Mouse (Mus musculus): ENCODE data around the gene Olfr642. TPM values are rescaled to one million over a fixed set of nuclear protein-coding genes. Genes with fewer than 3 reads are reported as not detected.

The Olfr642 gene
- 0.17 TPM in 1 of 2 replicates, not detected in the other for polyA plus RNA-seq (2012; ENCODE audit: insufficient read depth, insufficient read length, missing spikeins)

DNA sequence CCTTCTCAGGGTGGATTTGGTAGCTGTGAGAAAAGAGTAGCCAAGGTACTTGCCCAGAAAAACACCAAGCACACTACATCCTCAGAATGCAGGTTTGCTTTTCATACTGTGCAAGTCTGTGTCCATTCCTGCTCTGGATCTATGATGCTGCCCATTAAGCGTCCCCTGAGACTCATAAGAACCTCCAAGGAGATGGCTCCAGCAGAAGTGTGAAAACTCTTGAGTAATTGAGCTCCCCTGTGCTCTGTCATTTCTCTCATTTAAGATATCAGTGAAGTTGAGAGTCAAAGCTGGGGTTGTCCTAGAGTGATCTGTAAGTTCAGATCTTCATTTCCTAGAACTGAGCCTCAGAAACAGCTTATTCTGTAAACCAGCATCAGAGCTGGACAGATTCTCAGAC, at the start of gene Olfr642:
Gene Olfr642 (minus strand): TSS at position 101 of the 400 bp plus-strand sequence.
- TF ChIP-seq POLR2A (IDR thresholded peaks at IDR 0.05; ENCODE audit: borderline replicate concordance, low read depth, low read length) (no peak), CTCF (IDR thresholded peaks at IDR 0.05; ENCODE audit: low read depth, low read length) (no peak)
- no peak within 1 kb of the TSS for H3K27ac ChIP-seq (ENCODE audit: insufficient read depth, low read depth, low read length)
- no peak within 1 kb of the TSS for H3K4me3 ChIP-seq (ENCODE audit: insufficient read depth, low read length)
- no peaks in the 10 kb centered on the region for H3K4me1 ChIP-seq (ENCODE audit: control insufficient read depth, insufficient read depth, low read length)

DNA sequence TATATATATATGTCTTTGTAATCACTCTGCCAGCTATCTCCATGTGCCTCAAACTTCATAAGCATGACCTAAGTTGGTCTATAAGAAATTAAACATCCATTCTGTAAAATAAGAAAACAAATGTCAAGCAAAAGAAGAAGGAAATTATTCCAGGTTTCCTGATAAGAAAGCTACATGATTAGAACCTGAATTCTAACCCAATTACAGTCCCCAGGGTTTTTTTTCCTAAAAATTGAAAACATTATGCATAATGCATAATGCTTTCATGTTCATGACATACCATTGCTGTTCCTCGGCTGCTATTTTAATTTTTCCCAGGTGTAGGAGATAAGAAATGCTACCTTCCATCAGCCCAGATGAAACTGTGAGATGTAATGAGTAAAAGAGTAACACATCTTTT, 32.9 kb upstream of the Olfr642 start, which contains the start of gene Olfr645:
Gene Olfr645 (minus strand): TSS at position 101 of the 400 bp plus-strand sequence.
- no peak for TF ChIP-seq CTCF (IDR thresholded peaks at IDR 0.05; ENCODE audit: low read depth, low read length)
- no peak for TF ChIP-seq POLR2A (IDR thresholded peaks at IDR 0.05; ENCODE audit: borderline replicate concordance, low read depth, low read length)
- Histone ChIP-seq H3K4me3 (ENCODE audit: insufficient read depth, low read length) (no peak within 1 kb of the TSS), H3K27ac (ENCODE audit: insufficient read depth, low read depth, low read length) (no peak within 1 kb of the TSS), H3K4me1 (ENCODE audit: control insufficient read depth, insufficient read depth, low read length) (no peaks in the 10 kb centered on the region)

DNA sequence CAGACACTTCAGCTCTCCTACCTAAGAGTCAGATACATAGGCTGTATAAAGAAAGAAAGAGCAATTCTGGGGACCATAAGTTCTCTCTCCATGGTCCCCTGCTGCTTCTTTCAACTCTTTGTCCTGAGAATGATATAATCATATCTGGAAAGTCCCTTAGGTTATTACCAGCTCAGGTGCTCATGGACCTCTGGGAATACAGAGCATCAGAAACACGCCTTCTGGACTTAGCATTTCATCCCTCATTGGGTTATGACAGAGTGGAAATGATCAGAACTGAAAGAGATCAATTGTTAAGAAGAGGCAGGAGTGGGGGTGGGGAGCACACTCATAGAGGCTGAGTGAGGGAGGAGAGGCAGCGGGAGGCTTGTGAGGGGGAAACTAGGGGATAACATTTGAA, 19.3 kb upstream of the Olfr642 start, which contains the start of gene Olfr644:
Gene Olfr644 (minus strand): TSS at position 101 of the 400 bp plus-strand sequence.
- TF ChIP-seq CTCF (IDR thresholded peaks at IDR 0.05; ENCODE audit: low read depth, low read length): no peak
- TF ChIP-seq POLR2A (IDR thresholded peaks at IDR 0.05; ENCODE audit: borderline replicate concordance, low read depth, low read length): no peak
- no peaks in the 10 kb centered on the region for H3K4me1 ChIP-seq (ENCODE audit: control insufficient read depth, insufficient read depth, low read length)
- H3K27ac ChIP-seq (ENCODE audit: insufficient read depth, low read depth, low read length): no peak within 1 kb of the TSS
- no peak within 1 kb of the TSS for H3K4me3 ChIP-seq (ENCODE audit: insufficient read depth, low read length)

DNA sequence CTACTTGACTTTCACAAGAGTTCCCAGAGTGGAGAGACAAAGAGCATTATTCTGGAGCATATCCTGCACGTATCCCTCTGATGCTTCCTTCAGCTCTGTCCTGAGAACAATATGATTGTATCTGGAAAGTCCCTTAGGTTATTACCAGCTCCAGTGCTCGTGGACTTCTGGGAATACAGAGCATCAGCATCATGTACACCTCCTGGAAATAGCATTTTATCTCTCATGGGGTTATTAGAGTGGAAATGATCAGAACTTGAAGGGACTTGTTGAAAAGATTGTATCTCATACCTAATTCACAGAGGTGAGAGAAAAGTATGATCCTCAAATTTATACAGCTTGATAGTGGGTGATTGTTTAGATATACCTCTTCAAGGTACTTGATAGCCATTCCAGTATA, 8.9 kb upstream of the Olfr642 start, which contains the start of gene 4930516K23Rik:
Gene 4930516K23Rik (minus strand): TSS at position 101 of the 400 bp plus-strand sequence.
- no peaks in the 10 kb centered on the region for H3K4me1 ChIP-seq (ENCODE audit: control insufficient read depth, insufficient read depth, low read length)
- H3K27ac ChIP-seq (ENCODE audit: insufficient read depth, low read depth, low read length): no peak within 1 kb of the TSS
- TF ChIP-seq POLR2A (IDR thresholded peaks at IDR 0.05; ENCODE audit: borderline replicate concordance, low read depth, low read length) (no peak), CTCF (IDR thresholded peaks at IDR 0.05; ENCODE audit: low read depth, low read length) (no peak)
- H3K4me3 ChIP-seq (ENCODE audit: insufficient read depth, low read length): no peak within 1 kb of the TSS

DNA sequence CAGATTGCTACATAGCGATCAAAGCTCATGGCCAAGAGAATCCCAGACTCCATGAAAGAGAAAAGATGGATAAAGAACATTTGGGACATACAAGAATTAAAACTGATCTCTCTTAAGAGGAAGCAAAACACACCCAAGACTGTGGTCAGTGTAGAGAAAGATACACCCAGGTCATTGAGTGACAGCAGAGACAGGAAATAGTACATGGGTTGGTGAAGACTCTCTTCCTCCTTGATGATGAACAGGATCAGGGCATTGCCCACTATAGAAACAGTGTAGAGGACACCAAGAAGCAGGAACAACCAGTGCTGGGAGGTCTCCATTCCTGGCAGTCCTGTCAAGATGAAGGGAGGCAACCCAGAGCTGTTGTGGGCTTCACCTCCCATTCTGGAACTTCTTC, 6.7 kb upstream of the Olfr642 start:
- no peak overlapping the region for H3K27ac ChIP-seq (ENCODE audit: insufficient read depth, low read depth, low read length)
- no peak for TF ChIP-seq CTCF (IDR thresholded peaks at IDR 0.05; ENCODE audit: low read depth, low read length)
- TF ChIP-seq POLR2A (IDR thresholded peaks at IDR 0.05; ENCODE audit: borderline replicate concordance, low read depth, low read length): no peak
- no peaks in the 10 kb centered on the region for H3K4me1 ChIP-seq (ENCODE audit: control insufficient read depth, insufficient read depth, low read length)
- no peak overlapping the region for H3K4me3 ChIP-seq (ENCODE audit: insufficient read depth, low read length)

DNA sequence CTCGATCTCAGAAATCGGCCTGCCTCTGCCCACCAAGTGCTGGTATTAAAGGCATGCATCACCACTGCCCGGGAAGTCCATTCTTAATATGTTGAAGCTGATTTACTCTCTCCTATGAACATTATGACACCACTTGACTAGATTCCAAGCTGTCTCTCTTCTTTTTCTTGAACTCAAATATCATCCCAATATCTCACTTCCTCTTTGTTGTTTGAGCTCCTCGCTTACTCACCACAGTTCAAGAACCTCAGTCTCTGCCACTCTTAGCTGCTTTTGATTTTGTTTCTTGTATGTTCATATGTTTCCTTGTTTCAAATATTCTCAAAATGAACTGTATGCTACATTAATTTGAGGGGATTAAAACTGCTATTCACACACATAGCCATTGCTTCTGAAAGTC, 1.7 kb downstream of the Olfr642 start:
- Histone ChIP-seq H3K4me1 (ENCODE audit: control insufficient read depth, insufficient read depth, low read length) (no peaks in the 10 kb centered on the region), H3K4me3 (ENCODE audit: insufficient read depth, low read length) (no peak overlapping the region), H3K27ac (ENCODE audit: insufficient read depth, low read depth, low read length) (no peak overlapping the region)
- no peak for TF ChIP-seq CTCF (IDR thresholded peaks at IDR 0.05; ENCODE audit: low read depth, low read length)
- no peak for TF ChIP-seq POLR2A (IDR thresholded peaks at IDR 0.05; ENCODE audit: borderline replicate concordance, low read depth, low read length)

DNA sequence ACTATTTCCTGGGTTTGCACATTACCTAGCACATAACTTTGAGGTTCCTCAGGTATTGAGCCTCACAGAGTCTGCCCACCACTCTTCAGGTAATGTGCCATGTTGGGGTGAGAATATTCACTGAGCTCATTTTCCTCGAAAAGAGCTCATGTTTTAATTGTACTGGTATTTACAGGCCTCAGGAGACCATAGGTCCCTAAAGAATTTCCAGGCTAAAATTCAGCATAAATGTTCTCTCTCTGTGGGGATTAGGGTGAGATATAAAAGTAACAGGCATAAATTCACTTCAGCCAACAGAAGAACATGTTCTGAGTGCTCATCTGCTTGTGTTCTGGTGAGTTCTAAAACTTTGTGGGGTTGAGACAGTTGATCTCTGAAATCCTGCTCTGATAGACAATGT, 17.3 kb downstream of the Olfr642 start, which contains the start of gene Olfr641:
Gene Olfr641 (plus strand): TSS at position 301 of the 400 bp plus-strand sequence.
- Histone ChIP-seq H3K4me1 (ENCODE audit: control insufficient read depth, insufficient read depth, low read length) (no peaks in the 10 kb centered on the region), H3K4me3 (ENCODE audit: insufficient read depth, low read length) (no peak within 1 kb of the TSS), H3K27ac (ENCODE audit: insufficient read depth, low read depth, low read length) (no peak within 1 kb of the TSS)
- TF ChIP-seq POLR2A (IDR thresholded peaks at IDR 0.05; ENCODE audit: borderline replicate concordance, low read depth, low read length): no peak
- no peak for TF ChIP-seq CTCF (IDR thresholded peaks at IDR 0.05; ENCODE audit: low read depth, low read length)

DNA sequence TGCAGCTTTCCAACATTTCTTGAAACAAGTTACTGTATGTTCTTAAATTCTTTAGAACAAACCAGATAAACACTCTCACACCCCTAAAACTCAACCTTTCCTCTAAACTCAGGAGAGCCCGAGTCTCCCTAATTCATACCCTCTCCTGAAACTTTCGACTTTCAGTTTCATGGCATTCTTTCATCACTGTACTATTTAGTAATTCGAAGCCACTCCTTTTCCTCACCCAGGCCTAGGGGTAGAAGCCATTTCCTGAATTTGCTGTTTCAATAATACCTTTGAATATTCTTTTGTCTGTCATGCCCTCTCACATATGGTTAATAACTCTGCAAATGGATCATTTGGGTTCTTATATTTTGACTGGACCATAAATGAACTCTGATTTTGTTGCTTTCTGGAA, 25.5 kb downstream of the Olfr642 start:
- TF ChIP-seq POLR2A (IDR thresholded peaks at IDR 0.05; ENCODE audit: borderline replicate concordance, low read depth, low read length) (no peak), CTCF (IDR thresholded peaks at IDR 0.05; ENCODE audit: low read depth, low read length) (no peak)
- H3K27ac ChIP-seq (ENCODE audit: insufficient read depth, low read depth, low read length): no peak overlapping the region
- no peaks in the 10 kb centered on the region for H3K4me1 ChIP-seq (ENCODE audit: control insufficient read depth, insufficient read depth, low read length)
- no peak overlapping the region for H3K4me3 ChIP-seq (ENCODE audit: insufficient read depth, low read length)

DNA sequence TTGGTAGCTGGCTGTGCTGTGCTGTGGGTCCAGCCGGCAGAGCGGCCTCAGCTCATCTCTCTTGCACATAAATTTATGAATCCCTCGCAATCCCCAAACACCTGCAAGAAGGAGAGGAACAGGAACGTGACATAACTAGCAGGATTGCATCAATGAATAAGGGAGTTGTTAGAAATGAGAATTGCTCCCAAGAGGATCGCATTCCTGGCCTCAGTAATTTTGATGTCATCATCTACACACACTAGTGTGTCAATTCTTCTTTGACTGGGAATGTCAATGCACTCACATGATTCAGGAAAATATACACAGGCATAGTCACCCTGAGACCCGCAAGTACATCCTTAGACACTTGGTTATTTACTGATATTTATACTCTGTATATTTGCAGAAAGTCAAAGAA, 27.0 kb downstream of the Olfr642 start, which contains the start of gene Olfr640:
Gene Olfr640 (minus strand): TSS at position 101 of the 400 bp plus-strand sequence.
- Histone ChIP-seq H3K27ac (ENCODE audit: insufficient read depth, low read depth, low read length) (no peak within 1 kb of the TSS), H3K4me3 (ENCODE audit: insufficient read depth, low read length) (no peak within 1 kb of the TSS), H3K4me1 (ENCODE audit: control insufficient read depth, insufficient read depth, low read length) (no peaks in the 10 kb centered on the region)
- TF ChIP-seq CTCF (IDR thresholded peaks at IDR 0.05; ENCODE audit: low read depth, low read length): no peak
- TF ChIP-seq POLR2A (IDR thresholded peaks at IDR 0.05; ENCODE audit: borderline replicate concordance, low read depth, low read length): no peak

DNA sequence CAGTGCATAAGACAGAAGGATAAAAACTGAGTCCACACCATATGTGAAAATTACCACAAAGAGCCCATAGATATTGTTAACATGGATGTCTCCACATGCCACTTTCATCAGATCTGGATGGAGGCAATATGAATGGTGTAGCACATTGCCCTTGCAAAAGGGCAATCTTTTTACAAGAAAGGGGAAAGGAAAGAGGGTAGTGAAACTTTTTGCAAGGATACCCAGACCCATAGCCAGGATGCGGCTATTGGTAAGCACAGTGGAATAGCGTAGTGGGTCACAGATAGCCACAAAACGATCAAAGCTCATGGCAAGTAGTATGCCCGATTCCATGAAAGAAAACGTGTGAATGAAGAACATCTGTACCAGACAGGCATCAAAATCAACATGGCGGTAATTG, 30.8 kb downstream of the Olfr642 start:
- TF ChIP-seq CTCF (IDR thresholded peaks at IDR 0.05; ENCODE audit: low read depth, low read length) (no peak), POLR2A (IDR thresholded peaks at IDR 0.05; ENCODE audit: borderline replicate concordance, low read depth, low read length) (no peak)
- Histone ChIP-seq H3K4me3 (ENCODE audit: insufficient read depth, low read length) (no peak overlapping the region), H3K4me1 (ENCODE audit: control insufficient read depth, insufficient read depth, low read length) (no peaks in the 10 kb centered on the region), H3K27ac (ENCODE audit: insufficient read depth, low read depth, low read length) (no peak overlapping the region)
